Mouse (Mus musculus): ENCODE data around the gene Rabep1.

Gene Rabep1

GRCm38 (mm10) chr11:70844559-70845456 lies at the start of gene Rabep1:
Gene Rabep1 (plus strand): TSS chr11:70844778.
- in situ Hi-C loops (cut with MboI): no loop called here

- in situ Hi-C loops (cut with MboI): no loop called here
Measured at GRCm38 (mm10) chr11:70802208-70802864, 42.2 kb upstream of the Rabep1 start.

- in situ Hi-C loops (cut with MboI): no loop called here
Measured at GRCm38 (mm10) chr11:70802865-70803261, 41.7 kb upstream of the Rabep1 start.

GRCm38 (mm10) chr11:70803711-70804200 lies 40.8 kb upstream of the Rabep1 start:
- in situ Hi-C loops (cut with MboI): no loop called here

- in situ Hi-C loops (cut with MboI): no loop called here
Measured at GRCm38 (mm10) chr11:70804395-70804794, 40.2 kb upstream of the Rabep1 start.

GRCm38 (mm10) chr11:70805641-70806175 lies 38.9 kb upstream of the Rabep1 start:
- in situ Hi-C loops (cut with MboI): no loop called here

GRCm38 (mm10) chr11:70806697-70807096 lies 37.9 kb upstream of the Rabep1 start:
- in situ Hi-C loops (cut with MboI): no loop called here

- in situ Hi-C loops (cut with MboI): no loop called here
Measured at GRCm38 (mm10) chr11:70807630-70808029, 36.9 kb upstream of the Rabep1 start.

GRCm38 (mm10) chr11:70808101-70808500 lies 36.5 kb upstream of the Rabep1 start:
- in situ Hi-C loops (cut with MboI): no loop called here

GRCm38 (mm10) chr11:70809011-70809410 lies 35.6 kb upstream of the Rabep1 start:
- in situ Hi-C loops (cut with MboI): no loop called here

GRCm38 (mm10) chr11:70811041-70811440 lies 33.5 kb upstream of the Rabep1 start:
- in situ Hi-C loops (cut with MboI): loop anchor here (5.0 kb wide), 1 partner anchor 34 kb away; no protein-coding TSS in a partner anchor

GRCm38 (mm10) chr11:70811471-70812240 lies 32.9 kb upstream of the Rabep1 start:
- in situ Hi-C loops (cut with MboI): loop anchor here (5.0 kb wide), 1 partner anchor 34 kb away; no protein-coding TSS in a partner anchor

- in situ Hi-C loops (cut with MboI): loop anchor here (5.0 kb wide), 1 partner anchor 35 kb away; no protein-coding TSS in a partner anchor
Measured at GRCm38 (mm10) chr11:70812365-70812764, 32.2 kb upstream of the Rabep1 start, which contains the start of gene Scimp. Gene Scimp (minus strand): TSS chr11:70812586.

GRCm38 (mm10) chr11:70815071-70815470 lies 29.5 kb upstream of the Rabep1 start:
- in situ Hi-C loops (cut with MboI): no loop called here

GRCm38 (mm10) chr11:70815498-70816078 lies 29.0 kb upstream of the Rabep1 start:
- in situ Hi-C loops (cut with MboI): no loop called here

- in situ Hi-C loops (cut with MboI): no loop called here
Measured at GRCm38 (mm10) chr11:70816770-70817169, 27.8 kb upstream of the Rabep1 start.

- in situ Hi-C loops (cut with MboI): no loop called here
Measured at GRCm38 (mm10) chr11:70820120-70820519, 24.5 kb upstream of the Rabep1 start.

GRCm38 (mm10) chr11:70821728-70822591 lies 22.6 kb upstream of the Rabep1 start:
- in situ Hi-C loops (cut with MboI): no loop called here

GRCm38 (mm10) chr11:70826207-70826606 lies 18.4 kb upstream of the Rabep1 start:
- in situ Hi-C loops (cut with MboI): no loop called here

- in situ Hi-C loops (cut with MboI): no loop called here
Measured at GRCm38 (mm10) chr11:70828975-70829615, 15.5 kb upstream of the Rabep1 start.
